Mouse (Mus musculus): ENCODE results near the gene Auts2.

- no peak for TF ChIP-seq CTCF (conservative IDR thresholded peaks at IDR 0.05; ENCODE audit: insufficient read depth, insufficient read length, low read depth, low read length)
- no peak for TF ChIP-seq POLR2A (IDR thresholded peaks at IDR 0.05; ENCODE audit: low read depth, low read length)
Observed at GRCm38 (mm10) chr5:131698900-131699299, 844.2 kb downstream of the Auts2 start.

Data from kidney, adult 2 months (tissue).